Mouse (Mus musculus): ENCODE data around the gene Gemin8.

The Gemin8 gene

DNA sequence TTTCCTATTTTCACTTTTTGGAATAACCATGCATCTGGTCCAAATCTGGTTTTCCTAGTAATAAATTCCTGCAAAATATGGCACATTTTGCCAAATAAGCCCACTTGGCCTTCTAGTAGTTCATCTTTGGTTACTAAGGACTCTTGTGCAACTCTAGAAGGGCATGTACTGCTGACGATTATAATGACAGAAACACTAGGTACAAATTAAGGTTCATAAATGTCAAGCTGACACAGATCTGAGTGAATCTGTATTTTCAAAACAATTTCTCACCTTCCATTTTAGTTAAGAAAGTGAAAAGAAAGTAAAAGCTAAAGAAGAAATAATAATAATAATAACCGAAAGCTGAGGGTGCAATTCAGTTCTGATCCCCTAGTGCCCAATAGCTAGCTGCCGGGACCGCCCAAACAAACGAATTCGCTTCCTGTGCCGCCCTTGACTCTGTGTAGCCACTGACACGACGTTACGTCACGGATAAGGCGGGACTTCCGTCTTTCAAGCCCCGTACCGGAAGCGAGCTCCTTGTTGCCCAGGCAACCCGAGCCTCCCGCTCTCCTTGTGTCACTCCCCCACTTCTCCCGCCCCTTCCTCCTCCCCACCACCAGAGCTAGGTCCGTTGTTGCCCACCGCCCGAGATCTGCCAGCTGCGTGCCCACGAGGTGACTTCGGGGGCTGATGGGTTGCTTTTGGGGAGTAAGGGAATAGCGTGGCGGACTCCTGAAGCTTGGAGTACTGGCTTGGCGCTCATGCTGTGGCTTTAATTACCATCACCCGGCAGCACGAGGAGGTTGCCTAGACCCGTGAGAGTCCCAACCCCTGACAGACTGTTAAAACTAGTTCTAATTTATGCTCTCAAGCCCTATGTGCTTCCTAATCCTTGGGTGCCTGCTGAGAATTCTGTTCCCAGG is at the start of gene Gemin8:
TSS of gene Gemin8 (plus strand) at position 563 of the 908 bp plus-strand sequence.
- peak; percentile 96 to 97 for DNase-seq

DNA sequence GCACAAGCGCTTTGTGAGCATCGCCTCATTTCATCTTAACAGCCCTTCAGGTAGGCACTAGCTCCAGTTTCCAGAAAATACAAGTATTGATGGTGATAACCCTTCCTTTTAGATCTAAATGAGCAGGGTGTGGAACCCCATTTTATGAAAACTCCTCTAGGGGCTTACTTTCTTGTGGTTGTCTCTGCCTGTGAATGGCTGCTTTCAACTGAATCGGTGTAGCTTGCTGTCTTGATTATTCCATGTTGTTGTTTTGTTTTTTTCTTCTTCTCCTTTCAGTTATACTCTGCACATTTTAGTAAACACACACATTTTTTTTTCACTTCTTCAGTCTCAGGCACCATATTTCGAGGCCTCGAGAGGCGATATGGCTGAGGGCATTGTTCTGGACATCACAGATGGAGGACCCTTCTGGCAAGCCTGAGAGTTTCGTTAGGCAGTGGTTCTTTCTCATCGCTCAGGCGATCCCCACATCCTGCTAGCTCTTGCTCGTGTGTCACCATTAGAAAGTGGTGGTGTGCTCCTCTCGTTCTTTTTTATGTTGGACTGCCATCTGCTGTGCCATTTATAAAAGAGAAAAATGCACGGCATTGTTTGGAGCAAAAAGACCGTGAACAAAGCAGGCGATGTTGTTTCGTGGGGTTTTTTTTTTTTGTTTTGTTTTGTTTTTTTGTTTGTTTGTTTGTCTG is 23.0 kb upstream of the Gemin8 start:
- no peak for DNase-seq

DNA sequence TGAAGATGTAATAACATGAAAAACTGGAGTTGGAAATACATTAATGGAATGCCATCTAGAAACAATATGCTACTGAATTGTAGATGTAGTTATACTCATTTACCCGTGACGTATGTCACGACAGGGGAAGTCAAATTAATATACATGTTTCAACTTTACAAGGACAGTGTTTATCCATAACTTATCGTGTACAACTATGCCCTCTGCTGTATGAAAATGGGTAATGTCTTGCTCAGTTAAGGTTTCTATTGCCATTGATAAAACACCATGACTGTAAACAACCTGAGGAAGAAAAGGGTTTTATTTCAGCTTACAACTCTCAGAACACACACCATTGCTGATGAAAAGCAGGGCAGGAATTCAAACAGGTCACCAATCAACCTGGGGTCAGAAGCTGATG is 7.5 kb upstream of the Gemin8 start:
- no peak for DNase-seq

DNA sequence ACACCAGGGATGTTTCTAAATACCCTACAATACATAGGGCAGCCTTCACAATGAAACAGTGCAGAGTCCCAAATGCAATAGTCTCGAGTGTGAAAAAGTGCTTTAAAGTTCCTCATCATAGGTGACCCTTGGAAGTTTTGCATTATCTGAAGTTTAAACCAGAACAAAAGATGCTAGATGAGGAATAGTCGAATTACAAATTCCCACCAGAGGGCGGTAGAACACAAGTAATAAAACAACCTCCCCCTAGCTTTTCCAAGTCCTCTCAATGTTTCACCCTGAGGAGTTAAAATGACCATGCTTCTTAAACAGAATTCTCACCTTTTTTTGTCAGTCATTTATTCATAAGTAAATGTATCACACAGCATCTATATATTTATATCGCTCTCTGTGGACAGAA is 2.9 kb upstream of the Gemin8 start:
- DNase-seq, result peak in 1 of 2 experiments; percentile 53

DNA sequence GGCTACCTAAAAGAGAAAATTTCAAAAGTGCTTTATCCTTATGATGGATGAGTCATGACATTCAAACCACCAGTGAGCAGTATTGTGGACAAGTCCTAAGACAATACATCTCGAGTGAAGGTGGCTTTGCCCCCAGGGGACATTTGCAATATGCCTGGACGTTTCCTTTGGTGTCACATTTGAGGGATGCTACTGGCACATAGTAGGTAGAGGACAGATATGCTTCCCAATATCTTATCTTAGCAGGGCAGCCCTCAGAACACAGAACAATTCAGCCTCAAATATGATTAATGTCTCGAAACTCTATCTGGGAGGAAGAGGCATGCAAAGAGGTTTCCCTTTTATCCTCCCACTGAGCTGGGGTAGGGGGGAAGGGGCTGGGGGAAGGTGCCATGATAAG is 2.3 kb upstream of the Gemin8 start:
- DNase-seq, result no peak

DNA sequence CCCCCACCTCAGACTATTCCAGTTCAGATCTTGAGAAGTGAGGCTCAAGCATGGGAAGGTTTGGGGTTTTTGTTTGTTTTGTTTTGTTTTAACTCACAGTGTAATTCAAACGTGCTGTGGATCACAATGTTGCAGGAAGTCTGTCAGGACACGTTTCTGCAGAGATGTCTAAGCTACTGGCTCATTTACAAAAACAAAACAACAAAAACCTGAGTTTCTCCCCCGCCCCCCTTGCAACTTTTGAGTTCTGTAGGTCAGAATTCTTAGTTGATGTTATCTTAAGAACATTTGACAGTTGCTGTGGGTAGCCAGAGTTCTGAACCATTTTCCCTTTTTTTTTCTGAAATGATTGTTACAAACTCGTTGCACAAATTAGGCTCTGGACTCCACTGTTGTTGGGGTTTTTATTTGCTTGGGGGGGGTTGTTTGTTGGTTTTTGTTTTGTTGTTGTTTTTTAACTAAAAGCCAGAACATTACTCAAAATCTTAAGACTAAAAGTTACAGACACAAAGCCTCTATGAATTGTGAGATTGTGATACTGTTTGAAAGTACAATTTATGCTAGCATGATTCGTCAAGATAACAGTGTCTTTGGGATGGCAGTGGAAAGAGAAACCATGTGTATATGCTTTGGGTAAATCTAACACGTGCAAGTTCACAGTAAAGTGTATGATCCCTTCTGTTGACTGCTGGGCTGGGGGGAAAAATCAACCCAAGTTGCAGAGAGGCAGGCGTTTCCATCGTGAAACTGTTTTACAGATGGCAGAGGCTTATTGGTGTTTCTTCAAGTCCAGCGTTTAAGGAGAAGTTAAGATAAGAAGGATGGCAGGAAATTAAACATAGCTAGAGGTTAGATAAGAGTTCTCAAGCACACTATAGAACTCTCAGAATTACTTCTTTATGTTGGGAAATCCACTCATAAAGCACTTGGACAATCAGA is 815 bp downstream of the Gemin8 start:
- DNase-seq, result no peak

DNA sequence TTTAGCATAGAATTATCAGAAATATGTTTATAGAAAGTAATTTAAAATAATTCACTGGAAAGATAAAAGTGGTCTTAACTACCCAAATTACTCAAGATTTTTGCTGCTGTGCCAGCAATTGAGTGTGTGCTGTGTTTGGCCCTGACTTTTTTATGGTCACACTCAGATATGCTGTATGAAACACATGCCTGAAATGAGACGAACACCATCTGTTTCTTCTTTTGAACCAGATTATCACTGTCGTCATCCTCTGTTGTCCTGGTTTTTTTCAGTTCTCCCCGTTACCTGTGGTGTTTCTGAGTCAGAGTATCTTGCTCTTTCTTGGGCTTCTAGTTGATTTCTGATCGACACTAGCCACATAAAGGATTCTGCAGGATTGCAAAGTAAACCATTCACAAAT is 1.8 kb downstream of the Gemin8 start:
- DNase-seq, result no peak

DNA sequence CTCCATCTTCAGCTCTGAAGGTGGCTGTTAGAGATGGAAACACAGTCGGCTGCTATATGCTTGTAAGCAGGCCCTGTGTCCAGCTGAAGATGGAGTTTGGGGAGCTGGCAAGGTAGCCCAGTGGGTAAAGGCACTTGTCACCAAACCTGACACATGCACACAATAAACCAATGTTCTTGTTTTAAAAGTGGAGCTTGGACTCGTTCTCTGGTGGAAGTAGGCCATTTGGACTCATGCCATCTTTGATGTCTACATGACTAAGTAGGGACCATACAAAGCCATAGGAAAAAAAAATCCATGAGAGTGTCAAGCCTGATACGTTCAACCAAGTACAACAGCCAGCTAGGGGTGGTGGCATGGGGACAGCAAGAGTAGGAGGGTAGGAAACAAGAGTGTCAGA is 2.4 kb downstream of the Gemin8 start:
- DNase-seq, result no peak

DNA sequence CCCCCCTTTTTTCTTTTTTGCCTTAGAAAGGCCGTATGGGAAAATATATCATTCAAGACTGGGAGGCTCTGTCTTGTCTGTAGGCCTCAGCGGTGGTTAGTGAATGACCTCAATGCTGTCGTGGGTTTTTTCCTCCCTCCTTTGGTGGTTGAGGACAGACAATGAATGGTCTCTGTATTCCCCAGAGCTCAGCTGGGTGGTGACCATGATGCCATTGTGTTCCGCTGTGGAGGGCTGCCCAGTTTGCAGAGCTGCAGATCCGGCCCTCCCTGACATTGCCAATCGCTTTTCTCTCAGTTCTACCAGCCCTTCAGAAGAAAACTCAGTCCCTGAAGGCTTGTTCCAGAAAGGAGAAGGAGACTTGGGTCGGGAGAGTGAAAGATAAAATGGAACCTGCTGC is 3.5 kb downstream of the Gemin8 start:
- DNase-seq, result no peak

DNA sequence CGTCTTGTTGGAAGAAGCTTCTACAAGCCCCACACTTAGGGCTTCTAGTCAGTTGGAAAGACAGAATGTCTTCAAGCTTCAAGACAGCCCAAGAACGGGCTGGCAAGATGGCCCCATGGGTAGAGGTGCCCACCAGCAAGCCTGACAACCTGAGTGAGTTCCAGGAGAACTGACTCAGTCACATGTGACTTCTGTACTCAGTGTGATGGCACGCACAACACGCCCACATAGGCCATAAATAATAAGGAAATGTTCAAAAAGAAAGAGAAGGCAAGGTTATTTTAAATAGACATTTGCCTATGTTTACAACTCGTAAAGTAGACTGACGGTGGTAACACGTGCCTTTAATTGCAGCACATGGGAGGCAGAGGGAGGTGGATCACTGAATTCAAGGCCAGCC is 7.7 kb downstream of the Gemin8 start:
- no peak for DNase-seq

DNA sequence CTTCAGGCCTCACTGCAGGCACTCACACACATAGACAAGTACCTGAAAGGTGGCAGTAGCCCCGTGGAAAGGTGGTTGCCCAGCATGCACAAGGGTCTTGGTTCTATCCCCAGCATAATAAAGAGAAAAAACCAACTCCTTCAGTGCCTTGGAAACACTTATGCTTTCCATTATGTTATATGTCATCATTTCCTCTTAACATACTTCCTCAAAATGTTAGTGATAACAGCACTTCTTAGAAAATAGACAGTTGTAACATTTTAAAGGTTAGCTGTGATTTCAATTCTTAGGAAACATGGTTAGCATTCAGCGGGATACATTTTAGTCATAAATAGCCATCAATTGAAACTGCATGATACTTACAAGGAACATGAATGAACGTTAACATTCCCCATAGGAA is 12.8 kb downstream of the Gemin8 start:
- no peak for DNase-seq

DNA sequence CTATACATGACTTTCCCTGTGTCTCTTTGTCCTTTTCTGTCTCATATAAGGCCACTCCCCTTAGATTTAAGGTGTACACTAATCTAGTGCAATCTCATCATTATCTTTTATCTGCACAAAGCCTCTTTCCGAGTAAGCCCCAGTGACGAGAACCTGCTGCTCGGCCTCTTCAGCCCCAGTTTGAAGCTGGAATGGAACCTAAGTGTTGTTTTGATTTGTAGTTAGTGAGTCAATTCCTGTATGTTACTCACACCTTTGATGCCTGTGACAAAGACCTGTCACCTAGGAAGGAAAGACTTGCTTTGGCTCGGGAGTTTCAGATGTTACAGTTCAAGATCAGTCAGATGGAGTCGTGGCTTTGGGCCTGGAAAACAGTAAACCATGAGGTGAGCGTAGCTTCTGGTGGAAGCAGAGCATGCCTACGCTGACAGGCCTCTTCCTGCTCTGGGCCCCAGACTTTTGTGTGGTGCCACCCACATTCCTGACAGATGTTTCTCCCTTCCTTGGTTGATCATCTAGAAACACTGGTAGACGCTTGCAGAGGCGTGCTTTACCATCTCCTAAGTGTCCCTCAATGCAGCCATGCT is 15.2 kb downstream of the Gemin8 start:
- DNase-seq, result no peak

DNA sequence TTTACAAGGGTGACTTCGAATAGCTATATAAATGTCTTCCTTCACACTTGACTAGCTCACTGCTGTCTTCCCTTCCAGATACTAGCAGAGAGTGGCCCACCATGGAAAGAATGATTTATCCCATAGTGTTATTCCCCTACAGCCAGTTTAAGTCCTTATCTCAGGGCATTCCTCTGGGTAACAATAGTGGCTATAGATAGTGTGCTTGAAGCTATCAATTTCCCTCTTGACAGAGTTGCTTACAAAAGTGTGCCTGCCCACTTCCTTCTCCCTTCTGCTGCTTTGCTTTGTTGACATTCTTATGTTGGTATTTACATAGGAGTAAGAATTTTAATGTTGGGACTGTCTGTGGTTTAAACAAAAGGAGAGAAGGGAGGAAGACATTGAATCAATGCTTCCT is 17.5 kb downstream of the Gemin8 start:
- no peak for DNase-seq

DNA sequence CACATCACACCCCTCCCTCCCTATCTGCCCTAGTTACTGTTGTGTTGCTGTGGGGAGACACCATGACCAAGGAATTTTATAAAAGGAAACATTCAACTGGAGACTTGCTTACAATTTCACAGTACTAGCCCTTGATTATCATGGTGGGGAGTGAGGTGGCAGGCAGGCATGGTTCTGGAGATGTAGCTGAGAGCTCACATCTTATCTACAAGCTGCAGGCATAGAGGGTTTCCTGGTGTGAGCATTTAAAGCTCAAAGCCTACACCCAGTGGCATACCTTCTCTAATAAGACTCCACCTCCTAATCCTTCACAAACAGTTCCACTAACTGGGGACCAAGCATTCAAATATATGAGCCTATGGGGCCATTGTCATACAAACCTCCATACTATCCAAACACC is 26.1 kb downstream of the Gemin8 start:
- no peak for DNase-seq

DNA sequence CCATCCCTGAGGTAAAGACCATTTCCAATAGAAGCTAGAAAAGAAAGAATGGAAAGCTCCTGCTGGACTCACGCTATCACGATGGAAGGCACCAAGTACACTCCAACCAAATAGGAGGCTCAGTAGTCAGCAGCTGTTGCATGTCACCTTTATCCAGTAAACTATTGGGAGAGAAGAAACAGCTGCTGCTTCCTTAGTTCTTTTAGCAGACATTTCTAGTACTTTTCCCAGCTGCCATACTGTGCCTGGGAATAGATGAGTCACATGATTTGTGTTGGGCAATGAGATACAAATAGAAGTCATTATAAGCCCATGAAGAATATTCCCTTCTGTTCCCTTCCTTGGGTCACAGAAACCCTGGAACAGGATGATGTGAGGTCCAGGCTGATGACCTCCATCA is 28.0 kb downstream of the Gemin8 start:
- DNase-seq, result no peak

DNA sequence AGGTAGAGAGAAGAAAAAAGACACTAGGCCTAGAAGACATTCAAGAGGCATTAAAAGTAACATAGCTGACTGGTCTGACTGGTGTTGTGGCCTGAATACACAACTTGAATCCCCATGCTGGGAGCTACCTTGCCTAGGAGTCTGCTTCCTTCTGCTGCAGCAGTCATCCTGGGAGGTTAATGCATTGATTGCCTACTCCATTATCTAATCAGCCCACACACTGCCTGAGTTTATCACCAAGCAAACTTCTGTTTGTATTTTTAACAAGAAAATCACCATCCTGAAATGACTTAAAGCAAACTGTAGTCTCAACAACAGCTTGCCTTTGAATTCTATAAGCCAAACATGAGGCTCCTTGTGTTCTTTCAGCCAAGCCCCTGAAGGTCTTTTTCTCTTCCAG is 29.6 kb downstream of the Gemin8 start:
- no peak for DNase-seq

DNA sequence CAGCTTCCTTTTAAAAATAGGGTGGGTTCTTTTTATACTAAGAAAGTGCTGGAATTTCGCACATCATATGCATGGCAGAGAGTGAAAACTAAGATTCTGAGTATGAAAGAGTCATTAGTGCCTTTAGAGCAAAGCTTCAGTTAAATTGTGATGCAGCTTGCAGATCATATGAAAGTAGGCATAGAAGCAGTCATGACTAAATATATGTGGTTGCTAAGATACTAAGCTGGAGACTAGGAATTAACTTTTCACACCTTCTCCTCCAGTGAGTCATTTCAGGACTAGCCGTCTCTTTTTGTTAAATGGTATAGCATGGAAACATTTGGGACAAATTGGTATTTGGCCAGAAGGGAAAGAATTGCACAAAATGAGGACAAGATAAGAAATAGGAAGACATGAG is 44.3 kb downstream of the Gemin8 start:
- no peak for DNase-seq

DNA sequence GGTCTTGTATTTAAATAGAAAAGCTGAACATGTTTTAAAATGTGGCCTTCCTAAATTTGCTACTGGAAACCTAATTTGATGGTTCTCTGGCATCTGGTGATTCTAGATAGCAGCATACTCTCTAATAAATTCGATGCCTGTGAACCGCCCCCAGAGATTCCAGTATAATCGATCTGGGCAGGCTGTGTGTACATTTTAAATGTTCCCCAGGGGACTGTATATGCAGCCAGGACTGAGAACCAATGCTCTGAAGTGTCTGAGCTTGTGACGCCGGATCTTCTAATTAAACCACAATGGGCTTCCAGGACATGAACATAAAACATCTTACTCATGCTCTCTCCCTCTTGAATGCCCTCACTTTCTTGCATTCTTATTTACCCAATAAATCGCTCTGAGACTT is 46.0 kb downstream of the Gemin8 start:
- no peak for DNase-seq

DNA sequence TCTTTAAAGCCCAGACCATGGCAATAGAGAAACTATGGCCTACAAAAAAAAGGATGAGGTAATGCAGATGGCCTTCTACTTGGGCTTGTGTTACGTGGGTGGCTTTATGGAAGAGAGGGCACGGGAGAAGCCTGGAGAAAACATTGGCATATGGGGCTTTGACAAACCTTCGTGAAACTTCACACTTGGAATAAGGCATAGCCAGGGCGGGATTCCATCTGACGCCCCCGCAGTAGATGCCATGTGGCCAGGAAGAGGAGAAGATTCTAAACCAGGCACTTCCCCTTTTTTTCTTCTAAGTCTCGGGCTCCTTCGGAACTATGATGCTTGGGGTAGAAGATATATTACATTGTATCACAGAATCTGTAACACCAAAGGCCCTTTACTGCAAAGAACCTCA is 46.5 kb downstream of the Gemin8 start:
- no peak for DNase-seq

DNA sequence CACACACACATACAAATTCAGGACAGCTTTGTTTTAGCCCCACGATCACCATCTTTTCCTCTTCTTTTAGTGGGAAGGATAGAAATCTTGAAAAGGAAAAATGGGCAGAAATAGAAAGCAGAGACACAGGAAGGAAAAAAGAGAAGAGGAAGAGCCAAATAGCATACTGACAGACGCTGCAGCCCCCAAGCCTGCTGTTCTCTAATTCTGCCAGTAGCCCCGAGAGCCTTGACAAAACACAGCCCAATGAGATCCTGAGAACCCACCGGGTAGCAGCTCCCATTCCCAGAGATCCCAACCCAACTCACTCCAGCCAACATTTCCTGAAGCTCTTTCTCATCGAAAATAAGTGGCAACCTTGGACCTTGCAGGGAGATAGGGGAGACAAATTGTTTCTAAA is 49.1 kb downstream of the Gemin8 start:
- no peak for DNase-seq

DNA sequence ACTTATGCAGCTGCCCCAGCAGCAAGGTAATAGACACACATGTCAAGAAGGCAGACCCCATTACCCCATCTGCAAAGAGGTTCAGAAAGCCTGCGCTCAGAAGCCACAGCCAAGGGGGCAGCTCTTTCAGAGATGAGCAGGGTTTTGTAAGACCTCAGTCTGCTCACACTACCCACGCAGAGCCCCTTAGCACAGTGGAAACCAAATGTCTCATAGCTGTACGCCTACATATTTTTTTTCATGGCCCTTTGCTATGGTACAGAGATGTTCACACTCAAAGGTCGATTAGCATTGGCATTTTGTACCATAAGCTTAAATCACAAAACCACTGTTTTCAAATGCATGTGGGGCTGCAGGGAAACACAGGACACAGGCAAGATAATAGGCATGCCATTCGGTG is 56.6 kb downstream of the Gemin8 start:
- no peak for DNase-seq

DNA sequence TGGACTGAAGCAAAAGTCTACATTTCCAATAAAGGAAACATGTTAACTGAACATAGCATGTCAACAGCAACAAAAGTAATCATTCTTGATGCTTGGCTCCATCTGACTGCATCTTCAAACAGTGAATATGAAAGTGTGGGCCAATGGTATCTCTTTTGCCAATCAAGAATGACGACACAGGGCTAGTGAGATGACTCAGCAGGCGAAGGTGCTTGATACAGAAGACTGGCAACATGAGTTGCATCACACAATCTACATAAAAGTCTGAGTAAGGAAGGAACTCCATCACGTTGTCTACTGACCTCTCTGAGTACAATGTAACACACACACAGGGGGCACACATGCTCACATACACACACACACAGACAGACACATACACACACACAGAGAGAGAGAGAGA is 59.5 kb downstream of the Gemin8 start:
- no peak for DNase-seq

All from kidney, postnatal 25 days (tissue).